Mouse (Mus musculus) gastrocnemius, postnatal 4 days (tissue): ENCODE measurements around the gene Gm49393. TPM values are rescaled to one million over a fixed set of nuclear protein-coding genes. Genes with fewer than 3 reads are reported as not detected.

Experiments used
- DNase-seq, 2 experiments: peaks; one replicate each; pipeline ENCODE4 v3.0.0; 2021 to 2022; ENCODE audit warnings: low spot score in 2 of 2, mixed read lengths in 2 of 2
- total RNA-seq, 2 experiments: library from RNA; stranded (reverse); gene quantifications; 2 replicates each; pipeline ENCODE4 v1.2.3; 2021

The Gm49393 gene
- total RNA-seq, 2 experiments from 2014 or later = not detected

GRCm38 (mm10) chr13:60812768-60813167, 122.6 kb downstream of the Gm49393 start:
- no peak for DNase-seq

GRCm38 (mm10) chr13:60809690-60810089, 125.7 kb downstream of the Gm49393 start:
- DNase-seq = no peak

Other genes starting within 250 kb of the Gm49393 start
- not detected for gene BC051665, start 149.2 kb downstream of the Gm49393 start, total RNA-seq
- not detected for gene Ctsll3, start 132.7 kb downstream of the Gm49393 start, total RNA-seq
- not detected for gene 4930486L24Rik, start 71.1 kb downstream of the Gm49393 start, total RNA-seq
- under 1 TPM; 0.44 to 0.47 TPM for gene Gm49392, start 38.7 kb downstream of the Gm49393 start, total RNA-seq
- gene Ctla2b, start 38.1 kb downstream of the Gm49393 start, total RNA-seq = 1 to 10 TPM; 3.5 to 4.6 TPM
- gene Tpbpb, start 30.7 kb downstream of the Gm49393 start, total RNA-seq = not detected
- gene Gm49391, start 981 bp upstream of the Gm49393 start, total RNA-seq = 1 to 10 TPM; 2.0 to 2.3 TPM
- 10 to 100 TPM; 28.7 to 31.3 TPM for gene Ctla2a, start 1.0 kb upstream of the Gm49393 start, total RNA-seq
- not detected for gene Tpbpa, start 6.4 kb upstream of the Gm49393 start, total RNA-seq
- not detected for gene Ctsj, start 70.4 kb upstream of the Gm49393 start, total RNA-seq
- gene Ctsq, start 105.0 kb upstream of the Gm49393 start, total RNA-seq = not detected
- not detected for gene Ctsr, start 228.7 kb upstream of the Gm49393 start, total RNA-seq